Mouse (Mus musculus) intestine, embryonic 16.5 days (tissue): Measurements from ENCODE around the gene Csnka2ip. TPM values are rescaled to one million over a fixed set of nuclear protein-coding genes. Genes with fewer than 3 reads are reported as not detected.

Source experiments
- polyA plus RNA-seq: library from polyadenylated mRNA; unstranded; fragments of >200 nt; fragmentation: Nextera tagmentation; extraction: Ambion mirVana; gene quantifications from 2 replicates; pipeline ENCODE4 v1.2.1, GENCODE M21; 2015

Gene Csnka2ip
- polyA plus RNA-seq, 1 experiment from 2014 or later: not detected

Other genes with a start within 250 kb of the Csnka2ip start
- 14.9 and 16.4 TPM in 2 replicates for gene 4930453N24Rik, start 168.8 kb upstream of the Csnka2ip start, polyA plus RNA-seq
- gene Zfp654, start 249.2 kb upstream of the Csnka2ip start, polyA plus RNA-seq: 3.7 and 4.0 TPM in 2 replicates
- gene Cggbp1, start 249.6 kb upstream of the Csnka2ip start, polyA plus RNA-seq: 47.2 and 48.7 TPM in 2 replicates